Mouse (Mus musculus): ENCODE measurements around the gene Tmem132d. TPM values are rescaled to one million over a fixed set of nuclear protein-coding genes. Genes with fewer than 3 reads are reported as not detected.

Gene Tmem132d
- polyA plus RNA-seq, 1 experiment from 2014 or later = 0.07 TPM

GRCm38 (mm10) chr5:127741331-127741730 lies 691.5 kb downstream of the Tmem132d start:
- Histone ChIP-seq H3K27ac (ENCODE audit: low read depth, low read length) (no peak overlapping the region), H3K36me3 (ENCODE audit: control insufficient read depth, insufficient read depth, low read length) (no peaks in the 10 kb centered on the region), H3K9me3 (replicated peaks; ENCODE audit: control insufficient read depth, low read length) (no peaks in the 10 kb centered on the region), H3K4me1 (ENCODE audit: control insufficient read depth, insufficient read depth, low read length) (no peaks in the 10 kb centered on the region), H3K9ac (ENCODE audit: low read depth, low read length) (no peak overlapping the region), H3K4me3 (ENCODE audit: low read depth, low read length) (no peak overlapping the region), H3K27me3 (ENCODE audit: control insufficient read depth, insufficient read depth, low read length) (no peaks in the 10 kb centered on the region), H3K4me2 (no peak overlapping the region)
- ATAC-seq (replicated peaks; ENCODE audit: insufficient number of reproducible peaks, low FRiP score, low TSS enrichment) = no peak
- WGBS (ENCODE audit: insufficient replicate concordance) = 86% methylated on average over 16 of the region's 16 CpGs

Other genes starting within 250 kb of the Tmem132d start
- gene Fzd10, start 167.8 kb upstream of the Tmem132d start, polyA plus RNA-seq (2014; fragmentation: Nextera tagmentation; extraction: Ambion mirVana) = 0.11 and 0.52 TPM in 2 replicates